Mouse (Mus musculus): Measurements from ENCODE around the gene Hinfp. TPM values are rescaled to one million over a fixed set of nuclear protein-coding genes. Genes with fewer than 3 reads are reported as not detected.

The Hinfp gene
- polyA plus RNA-seq, 1 experiment from 2014 or later = 15.3 TPM

DNA sequence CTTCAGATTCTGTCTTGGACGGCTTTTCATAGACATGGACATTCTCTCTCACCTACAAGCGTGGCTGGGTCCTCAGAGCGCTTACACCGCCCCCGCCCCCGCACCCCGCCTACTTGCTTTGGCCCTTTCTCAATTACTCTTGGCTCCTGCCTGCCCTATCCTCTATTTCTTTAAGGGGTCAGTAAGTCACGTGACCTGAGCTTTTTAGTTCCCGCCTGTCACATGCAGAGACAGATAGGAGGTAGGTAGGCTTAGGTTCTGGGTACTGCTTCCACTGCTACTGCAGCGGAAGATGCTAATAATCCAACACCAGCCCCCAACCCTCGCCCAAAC lies 16.5 kb downstream of the Hinfp start:
- H3K4me2 ChIP-seq = peak overlapping the region; percentile 98
- peak overlapping the region; percentile 4; the same call in 1 of the 2 replicates for H3K4me3 ChIP-seq (ENCODE audit: low read depth, low read length)
- 6% methylated on average over 11 of the region's 11 CpGs for WGBS (ENCODE audit: insufficient replicate concordance)
- peaks cover 11% of the 10 kb centered on the region for H3K27me3 ChIP-seq (ENCODE audit: control insufficient read depth, insufficient read depth, low read length)
- peaks cover 15% of the 10 kb centered on the region for H3K36me3 ChIP-seq (ENCODE audit: control insufficient read depth, insufficient read depth, low read length)
- 0 out of 2 replicates have a peak overlapping the region, but pooled peaks have one; percentile 0 for H3K9ac ChIP-seq (ENCODE audit: low read depth, low read length)
- H3K9me3 ChIP-seq (replicated peaks; ENCODE audit: control insufficient read depth, low read length) = no peaks in the 10 kb centered on the region
- peak; percentile 40 for ATAC-seq (replicated peaks; ENCODE audit: insufficient number of reproducible peaks, low FRiP score, low TSS enrichment)
- H3K4me1 ChIP-seq (ENCODE audit: control insufficient read depth, insufficient read depth, low read length) = peaks cover 21% of the 10 kb centered on the region
- peak overlapping the region; percentile 72 for H3K27ac ChIP-seq (ENCODE audit: low read depth, low read length)

DNA sequence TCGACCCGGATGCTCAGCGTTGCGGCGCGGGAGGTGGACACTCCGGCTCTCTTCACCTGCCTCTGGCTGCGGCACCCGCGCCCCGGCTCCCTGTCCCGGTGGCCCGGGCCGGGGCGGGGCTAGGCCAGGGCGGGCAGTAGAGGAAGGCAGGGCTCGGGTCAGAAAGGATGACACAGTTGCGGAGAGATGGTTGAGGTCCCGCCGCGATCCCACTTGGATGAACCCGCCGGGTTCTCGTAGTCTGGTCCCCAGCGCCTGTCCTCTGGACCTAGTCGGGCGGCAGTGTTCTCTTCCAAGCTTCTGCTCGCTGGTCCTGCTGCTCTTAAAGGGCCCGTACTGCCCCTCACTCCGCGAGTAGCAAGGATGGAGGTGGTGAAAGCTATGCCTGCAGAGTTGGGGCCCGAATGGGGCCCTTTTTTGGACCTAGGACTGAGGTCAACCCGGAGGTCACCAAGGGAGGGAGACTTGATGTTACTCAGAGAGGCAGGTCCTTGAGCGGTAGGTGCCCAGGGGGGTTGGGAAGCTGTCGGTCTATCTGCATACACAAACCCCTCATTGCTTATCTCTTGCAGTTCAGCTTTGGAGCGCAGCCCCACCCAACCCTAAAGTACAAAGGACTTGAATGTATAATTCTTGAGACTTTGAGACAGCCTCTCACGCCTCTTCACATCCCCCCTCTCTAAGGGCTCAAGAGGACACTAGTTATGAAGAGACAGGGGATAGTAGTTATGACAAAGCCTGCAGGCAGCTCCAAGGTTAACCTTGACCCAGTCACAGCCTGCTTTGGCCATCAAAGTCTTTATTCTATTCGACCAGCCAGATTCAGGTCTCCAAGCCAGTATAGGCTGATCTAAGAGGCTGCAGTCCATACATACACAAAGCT lies 17.2 kb downstream of the Hinfp start, which contains the start of gene Abcg4:
Abcg4 (minus strand) TSS at position 540 of the 883 bp plus-strand sequence.
- peak; percentile 83 for ATAC-seq (replicated peaks; ENCODE audit: insufficient number of reproducible peaks, low FRiP score, low TSS enrichment)
- Histone ChIP-seq H3K36me3 (ENCODE audit: control insufficient read depth, insufficient read depth, low read length) (peaks cover 10% of the 10 kb centered on the region), H3K27ac (ENCODE audit: low read depth, low read length) (peak within 1 kb of the TSS; percentile 72), H3K9me3 (replicated peaks; ENCODE audit: control insufficient read depth, low read length) (no peaks in the 10 kb centered on the region), H3K27me3 (ENCODE audit: control insufficient read depth, insufficient read depth, low read length) (peaks cover 11% of the 10 kb centered on the region), H3K4me2 (peak within 1 kb of the TSS; percentile 98), H3K9ac (ENCODE audit: low read depth, low read length) (peak within 1 kb of the TSS; percentile 81), H3K4me3 (ENCODE audit: low read depth, low read length) (peak within 1 kb of the TSS; percentile 72), H3K4me1 (ENCODE audit: control insufficient read depth, insufficient read depth, low read length) (peaks cover 21% of the 10 kb centered on the region)
- WGBS (ENCODE audit: insufficient replicate concordance) = under 1% methylated on average over 38 of the region's 38 CpGs

DNA sequence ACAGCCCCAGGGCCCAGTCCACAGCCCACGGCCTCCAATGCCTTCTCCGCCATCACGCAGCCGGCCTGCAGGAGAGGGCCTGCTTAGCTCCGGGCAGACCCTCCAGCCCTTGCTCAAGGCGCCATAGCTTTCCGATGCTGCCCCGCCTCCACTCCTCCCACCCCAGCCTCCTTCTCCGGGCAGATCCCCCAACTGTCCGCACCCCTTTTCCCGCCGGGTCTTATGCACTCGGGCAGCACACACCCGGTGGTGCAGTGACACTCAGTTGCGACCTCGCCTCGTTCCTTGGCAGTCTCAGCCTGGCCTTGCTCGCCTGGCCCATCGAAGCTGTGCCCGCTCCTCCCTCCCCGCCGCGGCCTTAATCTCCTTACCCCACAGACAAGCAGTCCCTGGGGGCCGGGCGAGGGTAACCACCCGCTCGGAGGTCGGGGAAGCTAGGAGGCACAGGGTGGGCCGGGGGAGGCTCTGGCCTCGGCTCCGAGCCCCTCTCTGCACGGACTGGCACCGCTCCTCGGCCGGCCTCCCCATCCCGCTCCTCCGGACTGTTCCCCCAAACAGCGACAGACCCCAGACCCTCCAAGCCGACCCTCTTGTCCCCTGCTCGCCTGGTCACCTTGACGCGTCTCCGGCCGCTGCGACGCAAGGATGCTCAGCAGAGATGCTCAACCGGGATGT lies 17.9 kb downstream of the Hinfp start:
- under 1% methylated on average over 44 of the region's 47 CpGs for WGBS (ENCODE audit: insufficient replicate concordance)
- peak overlapping the region; percentile 72 for H3K4me3 ChIP-seq (ENCODE audit: low read depth, low read length)
- peaks cover 21% of the 10 kb centered on the region for H3K4me1 ChIP-seq (ENCODE audit: control insufficient read depth, insufficient read depth, low read length)
- no peaks in the 10 kb centered on the region for H3K9me3 ChIP-seq (replicated peaks; ENCODE audit: control insufficient read depth, low read length)
- peaks cover 11% of the 10 kb centered on the region for H3K27me3 ChIP-seq (ENCODE audit: control insufficient read depth, insufficient read depth, low read length)
- peak; percentile 28 for ATAC-seq (replicated peaks; ENCODE audit: insufficient number of reproducible peaks, low FRiP score, low TSS enrichment)
- peak overlapping the region; percentile 72 for H3K27ac ChIP-seq (ENCODE audit: low read depth, low read length)
- H3K4me2 ChIP-seq = peak overlapping the region; percentile 98
- peaks cover 3% of the 10 kb centered on the region for H3K36me3 ChIP-seq (ENCODE audit: control insufficient read depth, insufficient read depth, low read length)
- peak overlapping the region; percentile 81 for H3K9ac ChIP-seq (ENCODE audit: low read depth, low read length)

DNA sequence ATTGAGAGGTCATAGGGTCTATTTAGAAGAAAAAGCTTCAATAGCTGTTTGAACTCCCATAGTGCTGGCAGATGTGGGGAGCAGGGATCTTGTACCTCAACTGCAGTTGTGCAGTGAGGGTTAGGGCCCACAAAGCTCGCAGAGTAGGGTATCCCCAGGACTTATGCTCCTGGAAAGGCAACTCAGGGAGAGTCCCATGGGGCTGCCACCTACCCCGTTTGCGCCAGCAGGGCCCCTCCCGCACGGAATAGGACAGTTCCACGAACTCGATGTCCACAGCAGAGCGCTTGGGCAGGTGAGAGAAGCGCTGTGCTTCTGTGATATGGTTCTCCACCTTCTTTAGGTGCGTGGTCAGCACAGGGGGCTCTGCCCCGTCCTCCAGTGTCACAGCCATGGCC lies 18.5 kb downstream of the Hinfp start:
- 10% methylated on average over 11 of the region's 11 CpGs for WGBS (ENCODE audit: insufficient replicate concordance)

DNA sequence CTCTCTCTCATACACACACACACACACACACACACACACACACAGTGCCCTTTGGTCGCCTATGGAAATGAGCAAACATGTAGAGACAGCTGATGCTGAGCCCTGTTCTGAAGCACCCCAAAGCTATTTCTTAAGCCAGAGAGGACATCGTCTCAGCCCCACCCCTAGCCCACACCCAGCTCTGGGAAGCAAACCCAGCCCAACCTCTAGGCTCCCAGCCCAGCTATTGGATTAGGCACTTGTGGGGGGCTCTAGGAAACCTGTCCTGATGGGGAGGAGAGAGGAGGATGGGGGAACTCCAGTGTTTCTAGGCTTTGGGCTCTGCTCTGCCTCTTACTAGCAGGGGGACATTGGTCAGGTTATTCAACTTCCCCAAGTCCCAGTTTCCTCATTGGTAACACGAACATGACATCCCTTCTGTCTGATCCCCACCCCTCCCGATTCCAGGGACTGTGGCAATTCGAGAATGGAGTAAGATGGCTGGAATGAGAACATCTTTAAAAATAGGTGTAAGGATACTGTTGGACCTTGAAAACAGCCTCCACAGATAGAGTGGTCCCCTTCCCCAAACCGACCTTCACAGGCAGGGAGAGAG lies 19.1 kb downstream of the Hinfp start:
- 16% methylated on average over 6 of the region's 6 CpGs for WGBS (ENCODE audit: insufficient replicate concordance)
- peak overlapping the region; percentile 72 for H3K4me3 ChIP-seq (ENCODE audit: low read depth, low read length)
- peak overlapping the region; percentile 36 for H3K9ac ChIP-seq (ENCODE audit: low read depth, low read length)
- peak overlapping the region; percentile 48 for H3K4me2 ChIP-seq
- H3K4me1 ChIP-seq (ENCODE audit: control insufficient read depth, insufficient read depth, low read length) = peaks cover 21% of the 10 kb centered on the region
- no peaks in the 10 kb centered on the region for H3K9me3 ChIP-seq (replicated peaks; ENCODE audit: control insufficient read depth, low read length)
- ATAC-seq (replicated peaks; ENCODE audit: insufficient number of reproducible peaks, low FRiP score, low TSS enrichment) = no peak; the same call in 1 of the 2 replicates
- peaks cover 11% of the 10 kb centered on the region for H3K27me3 ChIP-seq (ENCODE audit: control insufficient read depth, insufficient read depth, low read length)
- H3K36me3 ChIP-seq (ENCODE audit: control insufficient read depth, insufficient read depth, low read length) = peaks cover 1% of the 10 kb centered on the region; the same call in 1 of the 2 replicates
- H3K27ac ChIP-seq (ENCODE audit: low read depth, low read length) = no peak overlapping the region

More for the DNA sequence above, 18.5 kb downstream of the Hinfp start:
- Histone ChIP-seq H3K9me3 (replicated peaks; ENCODE audit: control insufficient read depth, low read length) (no peaks in the 10 kb centered on the region), H3K4me3 (ENCODE audit: low read depth, low read length) (peak overlapping the region; percentile 72), H3K36me3 (ENCODE audit: control insufficient read depth, insufficient read depth, low read length) (peaks cover 3% of the 10 kb centered on the region; the same call in 1 of the 2 replicates), H3K27me3 (ENCODE audit: control insufficient read depth, insufficient read depth, low read length) (peaks cover 11% of the 10 kb centered on the region), H3K4me1 (ENCODE audit: control insufficient read depth, insufficient read depth, low read length) (peaks cover 21% of the 10 kb centered on the region), H3K9ac (ENCODE audit: low read depth, low read length) (peak overlapping the region; percentile 81), H3K27ac (ENCODE audit: low read depth, low read length) (peak overlapping the region; percentile 72; the same call in 1 of the 2 replicates), H3K4me2 (peak overlapping the region; percentile 98)
- ATAC-seq (replicated peaks; ENCODE audit: insufficient number of reproducible peaks, low FRiP score, low TSS enrichment) = peak; percentile 1; the same call in 1 of the 2 replicates

DNA sequence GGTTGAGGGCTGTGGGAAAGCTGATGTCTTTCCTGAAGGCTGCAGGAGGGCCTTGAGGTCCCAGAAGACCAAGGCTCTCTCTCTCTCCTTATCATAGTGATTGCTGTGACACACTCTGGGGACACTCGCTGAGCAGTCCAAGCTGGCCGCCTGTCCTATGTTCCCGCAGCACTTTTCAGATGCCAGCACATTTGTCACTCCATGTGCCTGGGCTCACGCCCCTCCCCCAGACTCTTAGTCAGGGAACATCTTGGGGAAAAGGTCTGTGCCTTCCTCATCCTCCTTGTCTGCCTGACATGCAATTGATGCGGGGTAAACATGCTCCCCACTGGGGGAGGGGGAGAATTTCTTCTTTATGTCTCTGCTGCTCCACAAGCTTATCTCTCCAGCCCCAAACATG lies 22.3 kb downstream of the Hinfp start:
- H3K27ac ChIP-seq (ENCODE audit: low read depth, low read length) = no peak overlapping the region
- peaks cover 11% of the 10 kb centered on the region for H3K27me3 ChIP-seq (ENCODE audit: control insufficient read depth, insufficient read depth, low read length)
- H3K9me3 ChIP-seq (replicated peaks; ENCODE audit: control insufficient read depth, low read length) = no peaks in the 10 kb centered on the region
- no peak overlapping the region for H3K9ac ChIP-seq (ENCODE audit: low read depth, low read length)
- peaks cover 12% of the 10 kb centered on the region; the same call in 1 of the 2 replicates for H3K4me1 ChIP-seq (ENCODE audit: control insufficient read depth, insufficient read depth, low read length)
- WGBS (ENCODE audit: insufficient replicate concordance) = 38% methylated on average over 5 of the region's 5 CpGs
- no peak overlapping the region for H3K4me3 ChIP-seq (ENCODE audit: low read depth, low read length)
- H3K36me3 ChIP-seq (ENCODE audit: control insufficient read depth, insufficient read depth, low read length) = no peaks in the 10 kb centered on the region
- no peak for ATAC-seq (replicated peaks; ENCODE audit: insufficient number of reproducible peaks, low FRiP score, low TSS enrichment)
- no peak overlapping the region for H3K4me2 ChIP-seq

DNA sequence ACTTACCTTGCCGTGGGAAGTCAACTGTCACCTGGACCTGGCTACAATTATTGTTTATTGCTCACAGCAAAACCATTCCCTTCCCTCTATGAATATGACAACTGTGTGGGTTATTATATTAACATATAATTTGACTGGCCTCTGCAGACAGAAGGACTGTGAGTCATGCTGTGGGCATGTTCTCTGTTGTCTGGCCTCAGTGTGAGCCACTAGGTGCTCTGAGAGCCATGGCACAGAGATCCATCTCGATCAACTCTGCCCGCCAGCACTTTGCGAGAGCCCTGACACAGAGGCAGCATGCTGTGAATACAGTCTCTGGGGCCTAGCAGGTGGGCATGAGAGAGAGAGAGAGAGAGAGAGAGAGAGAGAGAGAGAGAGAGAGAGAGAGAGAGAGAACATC lies 35.5 kb downstream of the Hinfp start:
- ATAC-seq (replicated peaks; ENCODE audit: insufficient number of reproducible peaks, low FRiP score, low TSS enrichment) = no peak
- H3K9ac ChIP-seq (ENCODE audit: low read depth, low read length) = no peak overlapping the region
- H3K4me3 ChIP-seq (ENCODE audit: low read depth, low read length) = no peak overlapping the region
- 80% methylated on average over 4 of the region's 4 CpGs for WGBS (ENCODE audit: insufficient replicate concordance)
- peaks cover 9% of the 10 kb centered on the region for H3K4me1 ChIP-seq (ENCODE audit: control insufficient read depth, insufficient read depth, low read length)
- no peak overlapping the region for H3K27ac ChIP-seq (ENCODE audit: low read depth, low read length)
- no peaks in the 10 kb centered on the region for H3K27me3 ChIP-seq (ENCODE audit: control insufficient read depth, insufficient read depth, low read length)
- H3K9me3 ChIP-seq (replicated peaks; ENCODE audit: control insufficient read depth, low read length) = no peaks in the 10 kb centered on the region
- no peaks in the 10 kb centered on the region for H3K36me3 ChIP-seq (ENCODE audit: control insufficient read depth, insufficient read depth, low read length)
- H3K4me2 ChIP-seq = no peak overlapping the region

DNA sequence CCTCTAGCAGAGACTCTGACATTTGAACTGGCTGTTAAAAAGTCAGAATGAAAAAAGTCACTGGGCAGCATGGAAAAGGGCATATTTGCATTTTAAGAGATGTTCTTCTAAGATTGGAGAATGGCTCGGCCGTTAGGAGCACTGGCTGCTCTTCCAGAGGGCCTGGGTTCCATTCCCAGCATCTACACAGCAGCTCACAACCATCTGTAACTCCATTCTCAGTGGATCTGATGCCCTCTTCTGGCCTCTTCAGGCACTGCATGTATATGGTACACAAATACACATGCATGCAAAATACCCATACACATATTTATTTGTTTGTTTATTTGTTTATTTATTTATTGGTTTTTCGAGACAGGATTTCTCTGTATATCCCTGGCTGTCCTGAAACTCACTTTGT lies 36.4 kb downstream of the Hinfp start:
- no peak for ATAC-seq (replicated peaks; ENCODE audit: insufficient number of reproducible peaks, low FRiP score, low TSS enrichment)
- H3K9ac ChIP-seq (ENCODE audit: low read depth, low read length) = no peak overlapping the region
- peaks cover 2% of the 10 kb centered on the region; the same call in 1 of the 2 replicates for H3K27me3 ChIP-seq (ENCODE audit: control insufficient read depth, insufficient read depth, low read length)
- H3K4me1 ChIP-seq (ENCODE audit: control insufficient read depth, insufficient read depth, low read length) = peaks cover 9% of the 10 kb centered on the region
- no peak overlapping the region for H3K27ac ChIP-seq (ENCODE audit: low read depth, low read length)
- H3K4me2 ChIP-seq = no peak overlapping the region
- H3K4me3 ChIP-seq (ENCODE audit: low read depth, low read length) = no peak overlapping the region; the same call in 1 of the 2 replicates
- 77% methylated on average over 3 of the region's 3 CpGs for WGBS (ENCODE audit: insufficient replicate concordance)
- H3K9me3 ChIP-seq (replicated peaks; ENCODE audit: control insufficient read depth, low read length) = no peaks in the 10 kb centered on the region
- H3K36me3 ChIP-seq (ENCODE audit: control insufficient read depth, insufficient read depth, low read length) = no peaks in the 10 kb centered on the region
